Mouse (Mus musculus): ENCODE data around the gene Scand1. TPM values are rescaled to one million over a fixed set of nuclear protein-coding genes. Genes with fewer than 3 reads are reported as not detected.

The Scand1 gene
- polyA plus RNA-seq, 1 experiment from 2014 or later = 60.3 TPM

DNA sequence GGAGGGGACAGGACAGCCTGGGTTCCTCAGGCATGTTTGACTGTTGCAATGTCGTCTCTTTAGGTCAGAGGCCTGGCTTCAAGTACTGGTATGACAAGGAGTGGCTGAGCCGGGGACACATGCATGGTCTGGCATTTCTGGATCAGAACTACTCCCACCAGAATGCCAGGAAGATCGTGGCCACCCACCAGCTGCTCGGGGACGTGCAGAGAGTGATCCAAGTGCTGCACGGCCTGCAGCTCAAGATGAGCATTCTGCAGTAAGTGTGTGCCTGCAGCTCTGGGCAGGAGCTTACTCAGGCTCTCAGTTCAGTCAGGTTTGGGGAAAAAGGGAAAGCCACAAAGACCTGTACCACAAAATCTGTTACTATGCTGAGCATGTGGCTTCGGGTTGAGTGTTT lies 14.0 kb downstream of the Scand1 start:
- peaks cover 85% of the 10 kb centered on the region for H3K36me3 ChIP-seq
- H3K4me1 ChIP-seq = peaks cover 10% of the 10 kb centered on the region; the same call in 1 of the 2 replicates
- no peaks in the 10 kb centered on the region for H3K27me3 ChIP-seq (ENCODE audit: insufficient read depth, poor library complexity, severe bottlenecking)
- no peak for DNase-seq (ENCODE audit: low spot score)
- WGBS = 80% methylated on average over 7 of the region's 7 CpGs
- H3K27ac ChIP-seq = no peak overlapping the region
- H3K9me3 ChIP-seq = no peaks in the 10 kb centered on the region
- no peak overlapping the region for H3K4me3 ChIP-seq

DNA sequence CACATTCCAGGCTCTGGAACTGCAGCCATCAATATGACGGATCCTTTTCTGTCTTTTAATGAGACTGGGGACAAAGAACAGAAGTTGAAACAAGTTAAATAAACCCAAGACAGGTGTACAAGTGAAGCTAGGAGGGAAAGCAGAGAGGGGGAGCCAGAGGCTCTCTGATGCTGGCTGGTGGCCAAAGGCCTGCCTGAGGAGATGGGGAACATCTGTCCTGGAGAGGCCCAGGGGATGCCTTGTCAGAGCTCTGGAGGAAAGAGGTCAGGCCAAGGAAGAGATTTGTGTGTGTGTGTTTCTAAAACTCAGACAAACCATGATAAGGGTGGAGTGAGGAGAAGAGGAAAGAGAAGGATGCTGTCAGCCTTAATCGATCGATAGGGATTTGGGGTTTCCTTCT lies 14.9 kb downstream of the Scand1 start:
- Histone ChIP-seq H3K9me3 (no peaks in the 10 kb centered on the region), H3K4me1 (peaks cover 10% of the 10 kb centered on the region; the same call in 1 of the 2 replicates), H3K4me3 (no peak overlapping the region), H3K27me3 (ENCODE audit: insufficient read depth, poor library complexity, severe bottlenecking) (no peaks in the 10 kb centered on the region), H3K36me3 (peaks cover 86% of the 10 kb centered on the region), H3K27ac (no peak overlapping the region)
- DNase-seq (ENCODE audit: low spot score) = no peak
- 60% methylated on average over 3 of the region's 3 CpGs for WGBS

DNA sequence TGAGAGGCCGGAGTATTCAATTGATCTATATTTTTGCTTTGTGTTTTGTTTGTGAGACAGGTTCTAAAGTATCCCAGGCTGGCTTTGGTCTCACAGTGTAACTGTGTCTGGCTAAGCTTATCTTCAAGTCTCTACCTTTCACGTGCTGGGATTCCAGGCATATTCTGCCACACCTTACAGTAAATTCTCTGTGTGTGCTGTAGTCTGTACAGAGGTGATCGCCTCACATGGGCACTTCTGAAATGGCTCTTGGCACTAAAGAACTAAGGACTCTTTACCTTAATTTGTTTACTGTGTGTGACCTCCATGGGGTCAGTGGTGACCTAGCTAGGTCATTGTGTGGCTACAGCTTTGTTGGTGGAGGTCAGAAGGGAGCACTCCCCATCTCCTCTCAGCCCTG lies 16.3 kb downstream of the Scand1 start:
- 87% methylated on average over 3 of the region's 3 CpGs for WGBS
- H3K36me3 ChIP-seq = peaks cover 85% of the 10 kb centered on the region
- no peaks in the 10 kb centered on the region for H3K27me3 ChIP-seq (ENCODE audit: insufficient read depth, poor library complexity, severe bottlenecking)
- DNase-seq (ENCODE audit: low spot score) = no peak
- no peaks in the 10 kb centered on the region for H3K9me3 ChIP-seq
- peaks cover 10% of the 10 kb centered on the region; the same call in 1 of the 2 replicates for H3K4me1 ChIP-seq
- H3K4me3 ChIP-seq = no peak overlapping the region
- H3K27ac ChIP-seq = no peak overlapping the region

DNA sequence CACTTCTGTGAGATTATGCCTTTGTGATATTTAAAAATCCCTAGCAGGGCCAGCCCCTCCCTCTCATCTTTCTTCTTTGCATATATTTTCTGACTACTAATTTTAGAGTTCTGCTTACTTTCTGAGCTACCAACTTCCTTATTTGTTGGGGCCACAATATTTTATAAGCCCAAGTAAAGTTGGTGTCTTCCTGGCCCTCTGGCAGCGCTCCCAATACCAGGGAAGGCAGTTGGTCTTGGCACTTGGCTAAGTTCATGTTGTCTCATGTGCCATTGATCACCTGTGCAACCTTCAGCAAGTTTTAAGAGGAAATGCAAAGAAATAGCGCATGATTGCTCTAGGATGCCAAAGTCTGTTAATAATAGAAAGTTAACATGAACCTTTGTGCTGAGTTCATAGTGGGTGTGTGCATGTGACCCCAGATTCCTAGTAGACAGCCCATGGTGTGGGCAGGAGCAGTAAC lies 16.9 kb downstream of the Scand1 start:
- DNase-seq (ENCODE audit: low spot score) = no peak
- no peak overlapping the region for H3K27ac ChIP-seq
- no peaks in the 10 kb centered on the region for H3K9me3 ChIP-seq
- H3K36me3 ChIP-seq = peaks cover 85% of the 10 kb centered on the region
- H3K4me3 ChIP-seq = no peak overlapping the region
- 93% methylated on average over 2 of the region's 2 CpGs for WGBS
- H3K27me3 ChIP-seq (ENCODE audit: insufficient read depth, poor library complexity, severe bottlenecking) = no peaks in the 10 kb centered on the region
- H3K4me1 ChIP-seq = peaks cover 10% of the 10 kb centered on the region; the same call in 1 of the 2 replicates

DNA sequence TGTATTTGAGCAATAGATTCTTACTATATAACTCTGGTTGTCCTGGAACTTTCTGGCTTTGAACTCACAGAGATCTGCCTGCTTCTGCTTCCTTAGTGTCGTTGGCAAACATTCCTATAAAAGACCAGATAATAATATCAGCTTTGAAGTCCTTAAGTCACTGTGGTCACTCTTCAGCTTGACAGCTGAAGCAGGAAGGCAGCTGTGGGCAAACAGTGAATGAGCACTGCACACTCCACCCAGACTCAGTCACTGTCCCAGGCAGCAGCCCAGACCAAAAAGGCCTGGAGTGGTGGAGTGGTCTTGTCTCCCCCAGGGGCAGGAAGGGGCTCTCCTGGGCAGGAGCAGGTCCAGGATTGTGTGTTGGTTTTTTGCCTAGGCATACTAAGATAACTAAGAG lies 20.5 kb downstream of the Scand1 start:
- Histone ChIP-seq H3K4me3 (no peak overlapping the region), H3K27ac (no peak overlapping the region), H3K9me3 (no peaks in the 10 kb centered on the region), H3K27me3 (ENCODE audit: insufficient read depth, poor library complexity, severe bottlenecking) (no peaks in the 10 kb centered on the region), H3K36me3 (peaks cover 73% of the 10 kb centered on the region), H3K4me1 (peaks cover 7% of the 10 kb centered on the region; the same call in 1 of the 2 replicates)
- no peak for DNase-seq (ENCODE audit: low spot score)
- 68% methylated on average over 1 of the region's 1 CpGs for WGBS

DNA sequence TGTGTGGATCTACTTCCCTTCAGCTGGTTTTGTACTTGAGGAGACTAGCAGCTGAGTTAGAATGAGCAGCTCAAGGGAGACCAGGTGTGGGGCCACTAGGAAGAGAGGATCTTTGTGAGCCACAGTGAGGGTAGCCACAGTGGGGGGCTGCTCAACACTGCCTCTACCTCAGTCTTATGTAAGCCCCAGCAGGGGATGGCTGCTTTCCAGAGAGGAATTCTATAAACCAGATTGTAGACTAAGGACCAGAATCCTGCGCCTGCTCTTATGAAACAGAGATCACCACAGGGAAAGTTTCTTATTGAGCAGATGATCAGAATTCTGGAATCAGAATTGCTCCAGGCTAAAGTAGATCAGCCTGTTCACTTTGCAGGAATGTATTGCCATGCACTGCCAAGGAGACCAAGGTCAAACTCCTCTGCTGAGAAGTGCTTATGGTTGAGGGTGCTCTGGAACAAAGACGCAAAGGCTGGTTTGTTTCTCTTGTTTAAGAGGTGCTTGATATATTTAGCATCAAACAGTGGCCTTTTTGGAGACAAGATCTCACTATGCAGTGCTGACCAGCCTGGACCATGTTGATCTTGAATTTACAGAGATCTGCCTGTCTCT lies 22.8 kb downstream of the Scand1 start:
- H3K27ac ChIP-seq = peak overlapping the region; percentile 76
- H3K36me3 ChIP-seq = peaks cover 65% of the 10 kb centered on the region
- H3K4me3 ChIP-seq = no peak overlapping the region
- H3K4me1 ChIP-seq = peaks cover 7% of the 10 kb centered on the region; the same call in 1 of the 2 replicates
- DNase-seq (ENCODE audit: low spot score) = no peak
- 74% methylated on average over 2 of the region's 2 CpGs for WGBS
- H3K27me3 ChIP-seq (ENCODE audit: insufficient read depth, poor library complexity, severe bottlenecking) = no peaks in the 10 kb centered on the region
- no peaks in the 10 kb centered on the region for H3K9me3 ChIP-seq

DNA sequence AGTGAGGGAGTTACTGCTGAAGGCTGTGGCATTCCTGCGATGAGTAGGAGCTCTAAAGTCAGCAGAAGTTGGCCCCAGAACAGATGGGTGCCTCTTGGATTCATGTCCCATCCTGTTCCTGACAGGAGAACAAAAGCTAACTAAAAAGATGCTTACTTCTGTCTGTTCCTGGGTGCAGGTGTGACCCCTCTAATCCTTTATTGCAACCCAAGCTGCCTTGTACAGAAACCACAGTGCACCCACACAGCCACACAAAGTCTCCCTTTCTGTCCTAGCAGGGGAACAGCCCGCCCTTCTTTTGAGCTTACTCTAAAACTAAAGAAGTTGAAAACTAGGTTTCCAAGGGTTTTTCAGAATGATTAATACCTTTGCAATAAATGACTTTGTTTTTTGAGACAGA lies 24.3 kb downstream of the Scand1 start:
- Histone ChIP-seq H3K9me3 (no peaks in the 10 kb centered on the region), H3K27ac (no peak overlapping the region), H3K4me3 (no peak overlapping the region), H3K36me3 (peaks cover 56% of the 10 kb centered on the region), H3K27me3 (ENCODE audit: insufficient read depth, poor library complexity, severe bottlenecking) (no peaks in the 10 kb centered on the region), H3K4me1 (peaks cover 7% of the 10 kb centered on the region; the same call in 1 of the 2 replicates)
- no peak for DNase-seq (ENCODE audit: low spot score)
- 86% methylated on average over 2 of the region's 2 CpGs for WGBS

DNA sequence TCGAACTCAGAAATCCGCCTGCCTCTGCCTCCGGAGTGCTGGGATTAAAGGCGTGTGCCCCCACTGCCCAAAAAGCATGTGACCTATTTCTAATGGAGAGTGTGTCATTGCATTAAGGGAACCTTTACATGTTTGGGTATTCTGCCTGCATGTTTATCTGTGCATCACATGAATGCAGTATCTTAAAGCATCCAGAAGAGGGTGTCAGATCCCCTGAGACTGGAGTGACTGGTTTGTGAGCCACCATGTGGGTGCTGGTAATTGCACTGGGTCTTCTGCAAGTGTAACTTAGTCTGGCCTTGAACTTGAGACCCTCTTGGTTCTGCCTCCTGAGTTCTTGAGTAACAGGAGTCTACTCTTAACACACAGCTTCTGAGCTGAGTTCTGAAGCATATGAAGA lies 25.8 kb downstream of the Scand1 start:
- Histone ChIP-seq H3K36me3 (peaks cover 53% of the 10 kb centered on the region), H3K4me3 (no peak overlapping the region), H3K27me3 (ENCODE audit: insufficient read depth, poor library complexity, severe bottlenecking) (no peaks in the 10 kb centered on the region), H3K4me1 (peaks cover 7% of the 10 kb centered on the region; the same call in 1 of the 2 replicates), H3K9me3 (no peaks in the 10 kb centered on the region), H3K27ac (no peak overlapping the region)
- WGBS = 93% methylated on average over 4 of the region's 4 CpGs
- no peak for DNase-seq (ENCODE audit: low spot score)

DNA sequence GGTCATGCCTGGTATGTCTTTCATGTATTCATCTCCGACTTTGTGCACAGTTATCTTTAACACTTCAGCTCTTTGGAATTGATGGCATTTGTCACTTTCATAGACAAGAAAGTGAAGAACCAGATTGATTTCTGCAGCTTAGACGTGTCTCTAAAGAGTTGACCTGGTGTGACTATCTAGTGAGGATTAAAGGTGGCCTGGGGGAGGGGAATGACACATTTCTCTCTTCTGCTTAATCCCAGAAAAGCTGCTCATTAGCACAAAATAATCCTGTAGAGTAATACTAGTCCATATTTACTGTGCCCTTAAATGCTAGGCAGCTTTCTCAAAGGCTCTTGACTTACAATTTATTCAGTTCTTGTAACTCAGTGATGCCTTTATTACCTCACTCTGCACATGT lies 27.3 kb downstream of the Scand1 start:
- Histone ChIP-seq H3K4me1 (peaks cover 7% of the 10 kb centered on the region; the same call in 1 of the 2 replicates), H3K4me3 (no peak overlapping the region), H3K36me3 (peaks cover 47% of the 10 kb centered on the region), H3K27me3 (ENCODE audit: insufficient read depth, poor library complexity, severe bottlenecking) (no peaks in the 10 kb centered on the region), H3K9me3 (no peaks in the 10 kb centered on the region), H3K27ac (no peak overlapping the region)
- no peak for DNase-seq (ENCODE audit: low spot score)
- 62% methylated on average over 2 of the region's 2 CpGs for WGBS

DNA sequence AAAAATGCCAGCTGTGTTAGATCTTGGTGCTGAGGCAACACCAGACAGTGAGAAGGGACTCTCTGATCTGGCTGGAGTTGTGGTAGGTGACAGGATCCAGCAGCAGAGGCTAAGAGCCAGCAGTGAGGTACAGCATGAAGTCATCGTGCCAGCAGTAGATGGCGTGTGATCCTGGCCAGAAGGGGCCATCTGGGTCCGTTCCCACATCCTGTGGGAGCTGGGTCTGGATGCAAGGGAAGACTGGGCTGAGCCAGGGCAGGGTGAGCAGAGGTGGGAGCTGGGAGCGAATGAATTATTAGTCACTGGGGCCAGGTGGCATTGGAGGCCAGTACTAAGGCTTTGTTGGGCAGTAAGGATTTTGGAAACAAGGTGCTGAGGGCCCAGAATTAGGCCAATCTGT lies 31.3 kb downstream of the Scand1 start:
- no peak for DNase-seq (ENCODE audit: low spot score)
- Histone ChIP-seq H3K27me3 (ENCODE audit: insufficient read depth, poor library complexity, severe bottlenecking) (no peaks in the 10 kb centered on the region), H3K4me1 (peaks cover 9% of the 10 kb centered on the region), H3K4me3 (no peak overlapping the region), H3K27ac (no peak overlapping the region), H3K9me3 (no peaks in the 10 kb centered on the region), H3K36me3 (peaks cover 39% of the 10 kb centered on the region)
- WGBS = 72% methylated on average over 4 of the region's 4 CpGs

DNA sequence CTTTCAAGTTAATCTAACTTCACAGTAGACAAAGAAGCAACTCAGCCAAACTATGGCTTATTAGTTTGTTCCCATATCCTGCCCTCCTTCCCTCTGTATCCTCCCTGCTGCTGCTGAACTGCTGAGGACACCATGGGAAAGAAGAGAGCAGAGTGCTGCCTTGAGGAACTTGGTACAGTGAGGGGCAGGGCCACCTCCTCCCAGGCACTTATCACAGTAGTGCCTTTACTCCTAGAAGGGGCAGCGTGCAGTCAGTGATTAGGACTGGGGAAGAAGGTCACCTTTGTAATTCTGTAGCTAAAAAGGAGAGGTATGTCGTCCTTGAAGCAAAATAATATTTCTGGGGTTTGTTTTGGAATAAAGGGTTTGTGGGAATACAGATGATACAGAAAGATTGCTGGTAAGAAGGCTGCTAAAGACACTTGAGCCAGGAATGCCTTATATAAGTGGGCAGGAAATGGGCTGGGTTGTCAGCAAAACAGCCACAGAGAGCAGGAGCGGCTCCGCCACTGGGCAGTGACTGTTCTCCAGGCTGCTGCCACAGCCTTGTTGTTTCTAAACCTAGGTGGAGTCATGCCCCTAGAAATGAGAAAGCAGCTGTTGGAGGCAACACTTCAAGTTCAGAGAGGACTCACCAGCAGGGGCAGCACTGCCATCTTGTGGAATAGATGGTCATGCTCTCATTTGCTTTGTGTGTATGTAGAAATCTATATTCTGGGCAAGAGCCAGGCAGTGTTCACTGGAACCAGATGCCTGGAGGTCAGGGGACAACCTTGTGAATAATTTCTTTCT lies 34.1 kb downstream of the Scand1 start:
- H3K4me1 ChIP-seq = peaks cover 9% of the 10 kb centered on the region
- WGBS = 26% methylated on average over 4 of the region's 4 CpGs
- H3K36me3 ChIP-seq = peaks cover 43% of the 10 kb centered on the region
- no peaks in the 10 kb centered on the region for H3K27me3 ChIP-seq (ENCODE audit: insufficient read depth, poor library complexity, severe bottlenecking)
- no peaks in the 10 kb centered on the region for H3K9me3 ChIP-seq
- H3K27ac ChIP-seq = peak overlapping the region; percentile 49; the same call in 1 of the 2 replicates
- no peak overlapping the region for H3K4me3 ChIP-seq
- DNase-seq (ENCODE audit: low spot score) = peak; percentile 91

DNA sequence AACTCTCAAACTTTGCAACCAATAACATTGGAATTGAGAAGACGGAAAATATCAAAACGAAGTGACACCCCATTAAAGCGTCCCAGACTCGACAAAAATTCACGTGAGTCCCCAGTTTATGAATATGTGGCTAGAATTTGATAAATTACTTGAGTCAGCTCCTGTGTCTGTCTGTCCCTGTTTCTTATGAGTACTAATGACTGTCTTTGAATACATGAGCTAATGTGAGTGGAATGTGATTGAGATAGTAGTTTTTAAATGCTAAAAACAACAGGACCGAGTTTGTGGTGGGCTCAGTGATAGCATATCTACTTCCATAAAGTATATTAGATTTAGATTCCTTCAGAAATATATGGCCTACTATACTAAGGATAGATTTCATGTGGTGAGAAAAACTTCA lies 40.0 kb downstream of the Scand1 start:
- Histone ChIP-seq H3K4me3 (no peak overlapping the region), H3K9me3 (no peaks in the 10 kb centered on the region), H3K27ac (no peak overlapping the region), H3K4me1 (no peaks in the 10 kb centered on the region), H3K27me3 (ENCODE audit: insufficient read depth, poor library complexity, severe bottlenecking) (no peaks in the 10 kb centered on the region), H3K36me3 (peaks cover 46% of the 10 kb centered on the region)
- WGBS = 84% methylated on average over 6 of the region's 6 CpGs
- DNase-seq (ENCODE audit: low spot score) = no peak

DNA sequence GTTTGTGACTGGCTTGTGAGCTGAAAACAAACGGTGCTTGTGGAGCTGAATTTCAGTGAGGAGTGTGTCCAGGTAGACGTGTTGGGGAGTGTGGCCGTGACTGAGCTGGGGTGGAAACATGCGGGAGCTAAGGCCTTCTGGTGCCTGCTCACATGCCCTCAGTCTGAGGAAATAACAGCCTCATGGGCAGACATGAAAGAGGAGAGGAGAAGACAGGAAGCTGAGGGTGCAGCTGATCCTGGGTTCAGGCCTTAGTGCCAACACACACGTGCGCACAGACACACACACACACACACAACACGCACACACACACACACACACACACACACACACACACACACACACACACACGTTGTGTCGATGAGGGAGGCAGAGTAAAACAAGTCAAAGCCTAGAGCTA lies 44.9 kb downstream of the Scand1 start:
- Histone ChIP-seq H3K9me3 (no peaks in the 10 kb centered on the region), H3K4me1 (no peaks in the 10 kb centered on the region), H3K27me3 (ENCODE audit: insufficient read depth, poor library complexity, severe bottlenecking) (no peaks in the 10 kb centered on the region), H3K36me3 (peaks cover 43% of the 10 kb centered on the region), H3K4me3 (no peak overlapping the region), H3K27ac (no peak overlapping the region)
- DNase-seq (ENCODE audit: low spot score) = no peak
- WGBS = 96% methylated on average over 9 of the region's 9 CpGs
